Mouse (Mus musculus): Measurements from ENCODE around the gene Ttll2. TPM values are rescaled to one million over a fixed set of nuclear protein-coding genes. Genes with fewer than 3 reads are reported as not detected.
"Not testable (repeated sequence)": the region's sequence is repeated elsewhere in the genome, so short reads cannot be mapped to it uniquely, and the experiment has no call there.

The Ttll2 gene
- polyA plus RNA-seq, 1 experiment from 2014 or later = not detected

DNA sequence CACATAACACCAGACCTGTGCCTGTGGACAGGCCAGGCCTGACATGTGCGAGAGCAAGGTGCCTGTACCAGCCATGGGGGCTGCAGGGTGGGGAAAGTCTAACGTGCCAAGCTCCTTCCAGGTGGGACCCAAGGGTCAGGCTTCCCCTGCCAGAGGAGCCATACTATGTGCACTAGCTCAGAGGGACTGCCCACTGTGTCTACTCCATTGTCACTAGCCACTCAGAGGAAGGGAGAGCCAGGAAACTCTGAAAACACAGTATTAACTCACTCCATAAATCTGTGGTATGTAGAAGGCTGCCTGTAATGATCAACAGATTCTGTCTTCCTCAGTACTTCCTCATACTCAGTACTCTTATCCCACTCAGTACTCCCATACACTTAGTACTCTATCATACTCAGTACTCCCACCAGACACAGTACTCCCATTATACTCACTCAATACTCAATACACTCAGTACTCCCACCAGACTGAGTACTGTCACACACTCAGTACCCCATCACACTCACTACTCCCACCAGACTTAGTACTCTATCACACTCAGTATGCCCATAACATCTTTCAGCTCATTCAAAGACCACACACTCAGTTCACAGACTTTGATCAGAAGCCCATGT is 36.0 kb upstream of the Ttll2 start:
- not testable (repeated sequence) for H3K27ac ChIP-seq; H3K4me1 ChIP-seq (replicated peaks; ENCODE audit: control insufficient read depth, insufficient read depth, low read length); H3K4me2 ChIP-seq (replicated peaks); H3K27me3 ChIP-seq (ENCODE audit: control insufficient read depth, insufficient read depth, low read length); H3K36me3 ChIP-seq (replicated peaks; ENCODE audit: control insufficient read depth, insufficient read depth); H3K9me3 ChIP-seq (ENCODE audit: control insufficient read depth, low read length); H3K4me3 ChIP-seq (replicated peaks; ENCODE audit: low read length); H3K9ac ChIP-seq; DNase-seq (ENCODE audit: low spot score)
- whole genome bisulfite sequencing = no CpG with 5 or more reads among the region's 2 CpGs
- ATAC-seq (ENCODE audit: low FRiP score) = 0 out of 2 replicates have a peak, but pooled peaks have one; percentile 43

DNA sequence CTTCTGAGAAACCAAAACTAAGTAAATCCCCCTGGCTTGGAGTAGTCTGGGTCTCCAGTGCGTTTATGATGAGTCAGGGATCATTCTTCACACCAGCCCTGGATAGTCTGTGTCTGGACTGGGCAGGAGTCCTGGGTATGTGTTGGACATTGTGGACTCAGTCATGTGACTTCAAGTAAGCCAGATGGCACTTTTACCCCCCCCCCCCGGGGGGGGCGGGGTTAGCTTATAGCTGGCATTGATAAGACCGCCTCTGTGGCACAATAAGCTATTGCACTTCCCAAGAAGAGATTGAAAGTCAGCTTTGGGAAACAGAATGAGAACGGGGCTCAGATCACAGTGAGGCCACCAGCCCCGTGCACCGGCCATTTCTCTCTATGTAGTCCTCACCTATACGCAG is 33.5 kb upstream of the Ttll2 start:
- not testable (repeated sequence) for H3K9me3 ChIP-seq (ENCODE audit: control insufficient read depth, low read length); H3K4me3 ChIP-seq (replicated peaks; ENCODE audit: low read length); H3K27ac ChIP-seq; H3K4me2 ChIP-seq (replicated peaks); H3K27me3 ChIP-seq (ENCODE audit: control insufficient read depth, insufficient read depth, low read length); H3K4me1 ChIP-seq (replicated peaks; ENCODE audit: control insufficient read depth, insufficient read depth, low read length); DNase-seq (ENCODE audit: low spot score); ATAC-seq (ENCODE audit: low FRiP score); H3K36me3 ChIP-seq (replicated peaks; ENCODE audit: control insufficient read depth, insufficient read depth); H3K9ac ChIP-seq
- WGBS = 71% methylated on average over 8 of the region's 8 CpGs

DNA sequence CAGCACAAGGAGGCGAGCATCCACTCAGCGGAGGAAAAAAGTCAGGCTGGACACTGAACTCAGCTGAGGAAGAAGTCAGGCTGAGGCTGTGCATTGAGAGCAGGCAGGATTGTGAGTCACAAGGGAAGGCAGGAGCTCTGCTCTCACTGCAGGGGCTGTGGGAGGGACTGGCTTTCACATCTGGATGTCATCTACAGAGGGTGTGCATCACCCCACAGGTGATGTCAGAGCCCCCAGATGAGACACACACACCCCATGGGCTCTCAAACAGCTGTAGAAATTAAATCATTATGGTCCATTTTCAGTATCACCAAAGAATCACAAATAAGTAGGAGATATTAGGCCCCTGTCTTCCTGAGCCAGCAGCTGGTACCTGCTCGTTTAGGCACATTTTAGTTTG is 32.9 kb upstream of the Ttll2 start, which contains the start of gene Unc93a2:
Gene Unc93a2, minus strand, starts transcription at position 101 of the 400 bp plus-strand sequence.
- H3K9me3 ChIP-seq (ENCODE audit: control insufficient read depth, low read length); H3K4me3 ChIP-seq (replicated peaks; ENCODE audit: low read length); H3K36me3 ChIP-seq (replicated peaks; ENCODE audit: control insufficient read depth, insufficient read depth); H3K4me2 ChIP-seq (replicated peaks); ATAC-seq (ENCODE audit: low FRiP score); H3K4me1 ChIP-seq (replicated peaks; ENCODE audit: control insufficient read depth, insufficient read depth, low read length); DNase-seq (ENCODE audit: low spot score); H3K9ac ChIP-seq; H3K27ac ChIP-seq; H3K27me3 ChIP-seq (ENCODE audit: control insufficient read depth, insufficient read depth, low read length): not testable (repeated sequence)
- WGBS = 81% methylated on average over 3 of the region's 3 CpGs

DNA sequence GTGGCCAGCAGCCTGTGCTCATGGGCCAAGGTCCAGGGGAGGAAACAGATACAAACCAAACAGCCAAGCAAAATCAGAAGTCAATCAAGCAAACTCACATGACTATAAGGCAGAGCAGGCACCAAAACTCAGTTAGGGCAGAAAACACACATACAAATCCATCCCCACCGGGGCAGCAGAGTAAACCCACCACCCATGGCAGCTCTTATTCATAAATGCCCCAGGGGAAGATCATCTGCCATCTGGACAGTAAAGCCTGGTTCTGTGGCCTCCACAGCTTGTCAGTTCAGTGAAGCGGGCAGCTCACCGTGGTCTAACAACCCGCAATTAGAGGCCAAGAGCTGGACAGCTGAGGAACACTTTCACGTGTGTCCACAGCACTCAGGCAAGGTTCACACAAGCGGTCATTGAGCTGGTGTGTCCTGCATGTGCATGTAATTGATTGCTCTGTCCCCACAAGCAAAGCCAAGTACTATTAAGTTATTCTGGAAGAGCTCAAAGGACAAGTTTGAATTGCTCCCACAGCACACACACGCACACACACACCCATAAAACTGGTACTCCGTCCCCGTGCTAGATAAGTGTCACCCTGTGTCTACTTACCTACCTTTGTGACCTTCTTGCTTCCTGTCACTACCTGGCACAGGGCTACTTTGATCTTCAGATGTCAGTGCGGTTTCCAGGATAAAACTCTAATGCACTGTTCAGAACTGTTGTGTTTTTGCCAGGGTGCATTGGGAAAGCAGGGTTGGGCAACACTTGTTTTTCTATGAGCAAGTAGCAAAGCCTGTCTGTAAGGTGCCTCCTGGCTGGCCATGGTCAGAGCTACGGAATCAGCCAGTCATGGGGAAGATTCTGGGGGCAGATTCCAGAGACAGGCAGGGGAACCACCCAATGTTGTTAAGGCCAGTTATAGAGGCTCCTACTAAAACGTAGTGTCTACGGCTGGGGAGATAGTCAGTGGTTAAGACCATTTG is 31.0 kb upstream of the Ttll2 start:
- not testable (repeated sequence) for H3K27ac ChIP-seq; H3K9me3 ChIP-seq (ENCODE audit: control insufficient read depth, low read length); H3K4me2 ChIP-seq (replicated peaks); H3K4me1 ChIP-seq (replicated peaks; ENCODE audit: control insufficient read depth, insufficient read depth, low read length); ATAC-seq (ENCODE audit: low FRiP score); H3K36me3 ChIP-seq (replicated peaks; ENCODE audit: control insufficient read depth, insufficient read depth); H3K9ac ChIP-seq; H3K27me3 ChIP-seq (ENCODE audit: control insufficient read depth, insufficient read depth, low read length); H3K4me3 ChIP-seq (replicated peaks; ENCODE audit: low read length); DNase-seq (ENCODE audit: low spot score)
- WGBS = 87% methylated on average over 9 of the region's 13 CpGs

DNA sequence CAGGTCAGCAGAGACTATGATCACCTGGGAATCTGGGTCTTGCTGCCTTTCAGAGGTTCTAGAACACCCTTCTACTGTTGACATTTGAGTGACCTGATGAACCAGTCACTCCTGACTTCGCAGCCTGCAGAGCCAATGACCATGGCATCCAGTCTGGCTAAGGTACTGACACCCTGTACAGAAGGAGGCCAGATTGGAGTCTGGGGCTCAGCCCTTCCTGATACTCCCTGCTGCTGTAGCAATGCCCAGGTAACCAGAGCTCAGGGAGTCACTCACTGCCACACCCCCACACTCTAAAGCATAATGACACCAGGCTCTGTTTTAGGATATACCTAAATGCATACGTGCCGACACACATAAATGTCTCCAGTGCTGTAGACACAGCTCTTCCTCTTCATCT is 30.2 kb upstream of the Ttll2 start:
- H3K36me3 ChIP-seq (replicated peaks; ENCODE audit: control insufficient read depth, insufficient read depth); DNase-seq (ENCODE audit: low spot score); H3K9me3 ChIP-seq (ENCODE audit: control insufficient read depth, low read length); H3K9ac ChIP-seq; H3K4me2 ChIP-seq (replicated peaks); ATAC-seq (ENCODE audit: low FRiP score); H3K4me1 ChIP-seq (replicated peaks; ENCODE audit: control insufficient read depth, insufficient read depth, low read length); H3K27me3 ChIP-seq (ENCODE audit: control insufficient read depth, insufficient read depth, low read length); H3K4me3 ChIP-seq (replicated peaks; ENCODE audit: low read length); H3K27ac ChIP-seq: not testable (repeated sequence)
- WGBS = 93% methylated on average over 1 of the region's 3 CpGs

DNA sequence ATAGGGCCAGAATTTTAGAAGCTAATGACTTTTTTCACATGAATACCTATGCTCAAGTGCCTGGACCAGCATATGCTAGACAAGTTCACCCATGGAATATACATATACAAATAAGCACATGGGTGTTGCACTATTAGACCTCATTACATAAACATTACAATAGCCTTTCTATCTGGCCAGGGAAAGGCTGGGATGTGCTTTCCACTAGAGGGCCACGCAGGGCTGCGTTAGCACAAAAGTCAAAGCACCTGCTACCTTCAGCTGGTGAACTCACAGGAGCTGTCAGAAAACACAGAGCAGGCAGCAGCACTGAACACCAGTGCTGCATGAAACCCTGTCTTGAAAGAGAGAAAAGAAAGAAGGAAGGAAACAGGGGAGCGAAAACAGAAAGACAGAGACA is 25.4 kb upstream of the Ttll2 start:
- H3K27ac ChIP-seq; H3K9ac ChIP-seq; H3K36me3 ChIP-seq (replicated peaks; ENCODE audit: control insufficient read depth, insufficient read depth); H3K4me3 ChIP-seq (replicated peaks; ENCODE audit: low read length); H3K27me3 ChIP-seq (ENCODE audit: control insufficient read depth, insufficient read depth, low read length); H3K9me3 ChIP-seq (ENCODE audit: control insufficient read depth, low read length); DNase-seq (ENCODE audit: low spot score); ATAC-seq (ENCODE audit: low FRiP score); H3K4me1 ChIP-seq (replicated peaks; ENCODE audit: control insufficient read depth, insufficient read depth, low read length); H3K4me2 ChIP-seq (replicated peaks): not testable (repeated sequence)
- WGBS = 15% methylated on average over 2 of the region's 3 CpGs

DNA sequence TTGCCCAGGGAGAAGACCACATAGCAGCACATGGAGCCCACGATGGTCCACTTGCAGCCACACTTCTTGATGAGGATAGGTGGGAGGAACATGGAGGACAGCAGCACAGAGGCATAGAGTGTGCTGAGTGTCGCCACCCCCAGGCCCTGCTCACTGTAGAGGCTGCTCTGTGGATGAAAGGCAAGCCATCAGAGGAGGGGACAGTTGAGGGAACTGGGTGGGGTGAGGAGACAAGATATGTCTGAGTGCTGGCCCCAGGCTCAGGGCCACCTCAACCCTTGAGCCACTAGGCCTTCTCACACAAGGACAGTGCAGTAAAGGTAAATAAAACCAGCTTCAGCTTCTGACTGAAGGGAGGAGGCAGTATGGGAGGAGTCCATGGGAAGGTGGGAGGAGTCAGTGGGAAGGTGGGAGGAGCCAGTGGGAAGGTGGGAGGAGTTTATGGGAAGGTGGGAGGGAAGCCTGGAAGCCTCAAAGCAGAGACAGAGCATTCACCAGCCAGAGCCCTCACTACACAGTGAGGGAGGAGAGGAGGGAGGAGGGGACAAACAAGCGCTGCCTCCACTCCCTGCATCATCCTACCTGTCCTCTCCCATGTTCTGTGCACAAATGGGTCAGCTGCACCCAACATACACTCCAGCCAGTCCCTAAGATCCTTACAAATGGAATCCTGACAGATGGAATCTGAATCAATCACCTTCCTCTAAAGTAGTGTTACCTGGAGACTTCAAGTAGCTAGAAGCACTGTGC is 24.6 kb upstream of the Ttll2 start:
- WGBS = 91% methylated on average over 1 of the region's 3 CpGs
- not testable (repeated sequence) for H3K27me3 ChIP-seq (ENCODE audit: control insufficient read depth, insufficient read depth, low read length); H3K9me3 ChIP-seq (ENCODE audit: control insufficient read depth, low read length); H3K27ac ChIP-seq; H3K9ac ChIP-seq; DNase-seq (ENCODE audit: low spot score); H3K4me1 ChIP-seq (replicated peaks; ENCODE audit: control insufficient read depth, insufficient read depth, low read length); H3K4me3 ChIP-seq (replicated peaks; ENCODE audit: low read length); H3K36me3 ChIP-seq (replicated peaks; ENCODE audit: control insufficient read depth, insufficient read depth); H3K4me2 ChIP-seq (replicated peaks)
- peak; percentile 42 for ATAC-seq (ENCODE audit: low FRiP score)

DNA sequence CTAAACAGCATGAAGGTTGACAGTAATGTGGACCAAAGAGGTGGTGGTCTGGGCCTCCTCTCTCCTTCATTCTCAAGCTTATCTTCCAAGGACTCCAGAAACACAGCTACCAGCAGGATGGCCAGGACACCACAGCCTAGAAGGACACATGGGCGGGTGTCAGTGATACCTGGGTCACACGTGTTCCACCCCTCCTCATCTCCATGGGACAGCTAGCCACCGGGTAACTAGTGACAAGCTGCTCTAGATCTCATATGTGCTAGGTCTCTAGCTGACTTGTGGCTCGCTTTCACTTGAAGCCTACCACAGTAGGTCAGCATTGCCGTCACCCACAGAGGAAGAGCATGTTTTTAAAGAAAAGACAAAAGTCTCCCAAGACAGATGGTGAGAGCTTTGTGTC is 19.4 kb upstream of the Ttll2 start, which contains the start of gene Gm49630:
Gene Gm49630, minus strand, starts transcription at position 101 of the 400 bp plus-strand sequence.
- H3K4me3 ChIP-seq (replicated peaks; ENCODE audit: low read length); DNase-seq (ENCODE audit: low spot score); H3K9ac ChIP-seq; H3K36me3 ChIP-seq (replicated peaks; ENCODE audit: control insufficient read depth, insufficient read depth); H3K27me3 ChIP-seq (ENCODE audit: control insufficient read depth, insufficient read depth, low read length); H3K27ac ChIP-seq; H3K4me1 ChIP-seq (replicated peaks; ENCODE audit: control insufficient read depth, insufficient read depth, low read length); ATAC-seq (ENCODE audit: low FRiP score); H3K4me2 ChIP-seq (replicated peaks); H3K9me3 ChIP-seq (ENCODE audit: control insufficient read depth, low read length): not testable (repeated sequence)
- WGBS = 80% methylated on average over 2 of the region's 5 CpGs

DNA sequence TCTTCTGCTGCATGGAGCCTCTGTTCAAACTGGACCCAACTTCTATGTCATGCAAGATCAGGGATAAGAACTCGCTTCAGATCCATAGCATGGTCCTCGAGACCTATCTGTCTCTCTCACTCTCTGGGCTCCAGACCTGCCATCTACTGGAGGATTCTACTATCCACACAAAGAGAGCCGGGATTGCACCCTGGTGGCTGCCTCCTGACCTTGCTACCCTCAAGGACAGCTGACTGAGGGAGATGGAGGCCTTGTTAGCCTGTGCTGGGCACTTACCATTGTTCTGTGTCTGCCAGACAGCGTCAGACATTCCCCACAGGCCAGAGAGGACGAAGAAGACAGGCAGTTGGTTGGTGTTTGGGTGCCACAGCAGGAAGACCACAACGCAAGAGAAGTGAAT is 16.9 kb upstream of the Ttll2 start:
- H3K4me2 ChIP-seq (replicated peaks); ATAC-seq (ENCODE audit: low FRiP score); H3K36me3 ChIP-seq (replicated peaks; ENCODE audit: control insufficient read depth, insufficient read depth); DNase-seq (ENCODE audit: low spot score); H3K27me3 ChIP-seq (ENCODE audit: control insufficient read depth, insufficient read depth, low read length); H3K4me1 ChIP-seq (replicated peaks; ENCODE audit: control insufficient read depth, insufficient read depth, low read length); H3K27ac ChIP-seq; H3K9ac ChIP-seq; H3K9me3 ChIP-seq (ENCODE audit: control insufficient read depth, low read length); H3K4me3 ChIP-seq (replicated peaks; ENCODE audit: low read length): not testable (repeated sequence)
- 72% methylated on average over 5 of the region's 6 CpGs for WGBS
